Mouse (Mus musculus): ENCODE results near the gene Slc9a8.
A peak's percentile ranks its signal among the peaks of the same experiment; 100 is the strongest.

GRCm38 (mm10) chr2:167503253-167503895 lies 81.9 kb downstream of the Slc9a8 start:
- TF ChIP-seq CTCF (IDR thresholded peaks at IDR 0.05; ENCODE audit: insufficient read depth, low read length), result no peak
- TF ChIP-seq POLR2A (IDR thresholded peaks at IDR 0.05; ENCODE audit: borderline replicate concordance, extremely low read depth, low read depth, low read length), result 0 out of 2 replicates have a peak, but pooled peaks have one; percentile 53

Data from lung, adult 2 months (tissue).